Mouse (Mus musculus) stomach, embryonic 14.5 days (tissue): Measurements from ENCODE around the gene St6galnac3. TPM values are rescaled to one million over a fixed set of nuclear protein-coding genes. Genes with fewer than 3 reads are reported as not detected.

Experiments used
- ATAC-seq: fragments of 200-750 bp; cut with Nextera tagmentation; 2 replicates; pipeline ENCODE4 v1.8.0; 2017; ENCODE audit warnings: low read depth, moderate TSS enrichment; ENCODE audit not compliant: insufficient number of reproducible peaks, insufficient read depth, low FRiP score
- H3K27ac ChIP-seq: fragments of 300-500 bp; sonication (generic); 2 replicates; pipeline ENCODE4 v1.5.1; 2014; ENCODE audit warnings: mild to moderate bottlenecking, low read length, moderate library complexity, mixed read lengths
- H3K27me3 ChIP-seq: fragments of 300-500 bp; sonication (generic); 2 replicates; pipeline ENCODE4 v1.6.1; 2014; ENCODE audit warnings: low read length, control low read depth, mixed read lengths; ENCODE audit not compliant: control insufficient read depth, insufficient read depth
- H3K36me3 ChIP-seq: fragments of 300-500 bp; sonication (generic); 2 replicates; pipeline ENCODE4 v1.6.1; 2014; ENCODE audit warnings: mild to moderate bottlenecking, control low read depth, low read length, moderate library complexity, mixed read lengths; ENCODE audit not compliant: control insufficient read depth, insufficient read depth
- H3K4me1 ChIP-seq: fragments of 300-500 bp; sonication (generic); 2 replicates; pipeline ENCODE4 v1.6.1; 2014; ENCODE audit warnings: low read length, control low read depth, mixed read lengths; ENCODE audit not compliant: control insufficient read depth, insufficient read depth
- H3K4me2 ChIP-seq: fragments of 300-500 bp; sonication (generic); replicated peaks from 2 replicates; pipeline ENCODE4 v1.6.1; 2014; ENCODE audit warnings: low read depth, low read length, control low read depth
- H3K4me3 ChIP-seq: fragments of 300-500 bp; sonication (generic); 2 replicates; pipeline ENCODE4 v1.5.1; 2014; ENCODE audit warnings: low read depth, low read length, control low read depth
- H3K9ac ChIP-seq: fragments of 300-500 bp; sonication (generic); replicated peaks from 2 replicates; pipeline ENCODE4 v1.6.1; 2014; ENCODE audit warnings: low read depth, mild to moderate bottlenecking, control low read depth, low read length, moderate library complexity, mixed read lengths
- H3K9me3 ChIP-seq: fragments of 300-500 bp; sonication (generic); 2 replicates; pipeline ENCODE4 v1.6.1; 2016; ENCODE audit warnings: low read depth, low read length, control low read depth; ENCODE audit not compliant: control insufficient read depth
- WGBS: fragments of 180-500 bp; shearing (Covaris S2); extraction: QIAGEN DNeasy Blood & Tissue Kit; methylation state at CpG from one replicate; pipeline ENCODE4 v1.1.7; 2014; 5-methylcytosine and 5-hydroxymethylcytosine counted together
- polyA plus RNA-seq: library from polyadenylated mRNA; unstranded; fragments of >200 nt; fragmentation: Nextera tagmentation; extraction: Ambion mirVana; gene quantifications from 2 replicates; pipeline ENCODE4 v1.2.1, GENCODE M21; 2014

Gene St6galnac3
- polyA plus RNA-seq, 1 experiment from 2014 or later: 51.6 TPM

- Histone ChIP-seq H3K36me3 (no peaks in the 10 kb centered on the region), H3K27ac (no peak overlapping the region), H3K4me2 (no peak overlapping the region), H3K9me3 (no peaks in the 10 kb centered on the region), H3K4me1 (no peaks in the 10 kb centered on the region), H3K4me3 (no peak overlapping the region), H3K27me3 (no peaks in the 10 kb centered on the region), H3K9ac (no peak overlapping the region)
- ATAC-seq: no peak
- WGBS: 68% methylated on average over 10 of the region's 10 CpGs
These were observed 502.2 kb downstream of the St6galnac3 start for GRCm38 (mm10) chr3:153222611-153223402.

DNA sequence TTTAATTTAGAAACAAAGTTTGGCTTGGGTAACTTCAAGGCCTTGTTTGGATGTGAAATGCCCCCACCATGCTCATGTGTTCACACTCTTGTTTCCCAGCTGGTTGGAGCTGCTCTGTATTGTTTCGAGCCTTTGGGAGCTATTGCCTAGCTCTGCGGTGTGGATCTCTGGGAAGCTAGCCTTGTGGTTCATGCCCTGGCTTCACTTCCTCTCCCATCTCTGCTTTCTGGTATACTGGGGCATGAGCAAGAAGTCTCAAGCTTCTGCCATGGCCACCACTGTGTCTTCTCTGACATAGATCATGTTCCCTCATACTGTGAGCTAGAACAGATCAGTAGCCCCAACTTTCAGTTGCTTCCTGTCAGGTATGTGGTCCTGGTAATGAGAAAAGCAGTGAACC, 505.6 kb downstream of the St6galnac3 start:
- Histone ChIP-seq H3K27me3 (no peaks in the 10 kb centered on the region), H3K9me3 (peaks cover 6% of the 10 kb centered on the region; the same call in 1 of the 2 replicates), H3K4me1 (no peaks in the 10 kb centered on the region), H3K36me3 (no peaks in the 10 kb centered on the region), H3K27ac (no peak overlapping the region), H3K4me3 (no peak overlapping the region), H3K4me2 (no peak overlapping the region), H3K9ac (no peak overlapping the region)
- ATAC-seq: no peak
- 95% methylated on average over 2 of the region's 2 CpGs for WGBS

- WGBS: 86% methylated on average over 2 of the region's 2 CpGs
These were observed 516.8 kb downstream of the St6galnac3 start for GRCm38 (mm10) chr3:153208186-153208585.

GRCm38 (mm10) chr3:153204046-153204445, 520.9 kb downstream of the St6galnac3 start:
- no peaks in the 10 kb centered on the region for H3K4me1 ChIP-seq
- H3K36me3 ChIP-seq: no peaks in the 10 kb centered on the region
- no peak overlapping the region for H3K27ac ChIP-seq
- H3K27me3 ChIP-seq: no peaks in the 10 kb centered on the region
- WGBS: 94% methylated on average over 5 of the region's 5 CpGs
- H3K4me3 ChIP-seq: no peak overlapping the region
- no peak overlapping the region for H3K9ac ChIP-seq
- no peaks in the 10 kb centered on the region for H3K9me3 ChIP-seq
- H3K4me2 ChIP-seq: no peak overlapping the region
- ATAC-seq: no peak

More at GRCm38 (mm10) chr3:153208186-153208585, 516.8 kb downstream of the St6galnac3 start:
- Histone ChIP-seq H3K4me1 (no peaks in the 10 kb centered on the region), H3K9me3 (no peaks in the 10 kb centered on the region), H3K36me3 (no peaks in the 10 kb centered on the region), H3K27me3 (no peaks in the 10 kb centered on the region), H3K9ac (no peak overlapping the region), H3K4me3 (no peak overlapping the region), H3K27ac (no peak overlapping the region), H3K4me2 (no peak overlapping the region)
- ATAC-seq: no peak

GRCm38 (mm10) chr3:153201835-153202234, 523.1 kb downstream of the St6galnac3 start:
- Histone ChIP-seq H3K4me3 (no peak overlapping the region), H3K27ac (no peak overlapping the region), H3K9ac (no peak overlapping the region), H3K4me1 (no peaks in the 10 kb centered on the region), H3K9me3 (no peaks in the 10 kb centered on the region), H3K4me2 (no peak overlapping the region), H3K36me3 (no peaks in the 10 kb centered on the region), H3K27me3 (no peaks in the 10 kb centered on the region)
- 89% methylated on average over 10 of the region's 10 CpGs for WGBS
- ATAC-seq: no peak

- no peak overlapping the region for H3K9ac ChIP-seq
- H3K4me3 ChIP-seq: no peak overlapping the region
- H3K9me3 ChIP-seq: no peaks in the 10 kb centered on the region
- H3K27ac ChIP-seq: no peak overlapping the region
- no peaks in the 10 kb centered on the region for H3K4me1 ChIP-seq
- no peaks in the 10 kb centered on the region for H3K27me3 ChIP-seq
- no peaks in the 10 kb centered on the region for H3K36me3 ChIP-seq
- no peak for ATAC-seq
- WGBS: 90% methylated on average over 12 of the region's 12 CpGs
- no peak overlapping the region for H3K4me2 ChIP-seq
These were observed 524.2 kb downstream of the St6galnac3 start for GRCm38 (mm10) chr3:153200801-153201200.

- no peak for ATAC-seq
- Histone ChIP-seq H3K9ac (no peak overlapping the region), H3K27me3 (no peaks in the 10 kb centered on the region), H3K4me2 (no peak overlapping the region), H3K27ac (no peak overlapping the region), H3K36me3 (no peaks in the 10 kb centered on the region), H3K9me3 (no peaks in the 10 kb centered on the region), H3K4me3 (no peak overlapping the region), H3K4me1 (no peaks in the 10 kb centered on the region)
- WGBS: 94% methylated on average over 11 of the region's 11 CpGs
These were observed 524.9 kb downstream of the St6galnac3 start for GRCm38 (mm10) chr3:153200076-153200475.

DNA sequence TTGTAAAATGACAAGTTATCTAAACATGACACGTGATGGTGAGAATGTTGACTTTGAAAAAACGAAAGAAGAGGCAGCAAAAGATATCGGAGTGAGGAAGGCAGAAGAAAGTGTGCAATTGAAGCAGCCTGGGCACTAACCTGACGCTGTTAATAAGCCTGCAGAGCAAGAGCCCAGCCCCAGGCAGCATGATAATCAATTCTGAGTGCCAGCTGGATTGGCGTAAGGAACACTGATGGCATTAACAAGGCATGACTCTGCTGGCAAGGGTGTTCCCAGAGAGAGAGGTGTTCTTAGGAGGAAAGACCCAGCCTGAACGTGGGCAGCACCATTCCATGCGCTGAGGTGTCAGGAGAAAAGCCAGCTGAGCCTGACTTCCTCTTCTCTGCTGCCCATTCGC, 525.7 kb downstream of the St6galnac3 start:
- no peaks in the 10 kb centered on the region for H3K4me1 ChIP-seq
- H3K27me3 ChIP-seq: no peaks in the 10 kb centered on the region
- H3K4me3 ChIP-seq: no peak overlapping the region
- H3K9ac ChIP-seq: no peak overlapping the region
- H3K9me3 ChIP-seq: no peaks in the 10 kb centered on the region
- H3K36me3 ChIP-seq: no peaks in the 10 kb centered on the region
- 69% methylated on average over 8 of the region's 8 CpGs for WGBS
- H3K27ac ChIP-seq: no peak overlapping the region
- no peak for ATAC-seq
- H3K4me2 ChIP-seq: no peak overlapping the region

- Histone ChIP-seq H3K36me3 (no peaks in the 10 kb centered on the region), H3K27me3 (no peaks in the 10 kb centered on the region), H3K4me2 (no peak overlapping the region), H3K4me3 (no peak overlapping the region), H3K9ac (no peak overlapping the region), H3K4me1 (no peaks in the 10 kb centered on the region), H3K9me3 (no peaks in the 10 kb centered on the region), H3K27ac (no peak overlapping the region)
- ATAC-seq: no peak
- WGBS: 74% methylated on average over 4 of the region's 4 CpGs
These were observed 526.5 kb downstream of the St6galnac3 start for GRCm38 (mm10) chr3:153198514-153198913.
